Mouse (Mus musculus): ENCODE measurements around the gene Hsf5.

The Hsf5 gene

GRCm38 (mm10) chr11:87662407-87662806 lies 45.4 kb downstream of the Hsf5 start, which contains the start of gene Rnf43:
Gene Rnf43 (plus strand): TSS chr11:87662722.
- no peak for TF ChIP-seq GATA4 (IDR thresholded peaks at IDR 0.05; ENCODE audit: insufficient replicate concordance, low read length)

GRCm38 (mm10) chr11:87662822-87663221 lies 45.9 kb downstream of the Hsf5 start:
- no peak for TF ChIP-seq GATA4 (IDR thresholded peaks at IDR 0.05; ENCODE audit: insufficient replicate concordance, low read length)

GRCm38 (mm10) chr11:87663948-87664347 lies 47.0 kb downstream of the Hsf5 start:
- no peak for TF ChIP-seq GATA4 (IDR thresholded peaks at IDR 0.05; ENCODE audit: insufficient replicate concordance, low read length)

GRCm38 (mm10) chr11:87664521-87664920 lies 47.6 kb downstream of the Hsf5 start:
- no peak for TF ChIP-seq GATA4 (IDR thresholded peaks at IDR 0.05; ENCODE audit: insufficient replicate concordance, low read length)

- no peak for TF ChIP-seq GATA4 (IDR thresholded peaks at IDR 0.05; ENCODE audit: insufficient replicate concordance, low read length)
Observed at GRCm38 (mm10) chr11:87665224-87665623, 48.3 kb downstream of the Hsf5 start.

GRCm38 (mm10) chr11:87665658-87666057 lies 48.7 kb downstream of the Hsf5 start:
- no peak for TF ChIP-seq GATA4 (IDR thresholded peaks at IDR 0.05; ENCODE audit: insufficient replicate concordance, low read length)

GRCm38 (mm10) chr11:87666256-87667035 lies 49.5 kb downstream of the Hsf5 start:
- TF ChIP-seq GATA4 (IDR thresholded peaks at IDR 0.05; ENCODE audit: insufficient replicate concordance, low read length) = no peak

GRCm38 (mm10) chr11:87667107-87668090 lies 50.4 kb downstream of the Hsf5 start:
- no peak for TF ChIP-seq GATA4 (IDR thresholded peaks at IDR 0.05; ENCODE audit: insufficient replicate concordance, low read length)

GRCm38 (mm10) chr11:87673282-87673681 lies 56.3 kb downstream of the Hsf5 start:
- no peak for TF ChIP-seq GATA4 (IDR thresholded peaks at IDR 0.05; ENCODE audit: insufficient replicate concordance, low read length)

- no peak for TF ChIP-seq GATA4 (IDR thresholded peaks at IDR 0.05; ENCODE audit: insufficient replicate concordance, low read length)
Observed at GRCm38 (mm10) chr11:87675606-87676005, 58.6 kb downstream of the Hsf5 start.

GRCm38 (mm10) chr11:87677756-87678155 lies 60.8 kb downstream of the Hsf5 start:
- TF ChIP-seq GATA4 (IDR thresholded peaks at IDR 0.05; ENCODE audit: insufficient replicate concordance, low read length) = no peak

- no peak for TF ChIP-seq GATA4 (IDR thresholded peaks at IDR 0.05; ENCODE audit: insufficient replicate concordance, low read length)
Observed at GRCm38 (mm10) chr11:87678545-87678944, 61.6 kb downstream of the Hsf5 start.

- TF ChIP-seq GATA4 (IDR thresholded peaks at IDR 0.05; ENCODE audit: insufficient replicate concordance, low read length) = no peak
Observed at GRCm38 (mm10) chr11:87678976-87679375, 62.0 kb downstream of the Hsf5 start.

GRCm38 (mm10) chr11:87680786-87681185 lies 63.8 kb downstream of the Hsf5 start:
- TF ChIP-seq GATA4 (IDR thresholded peaks at IDR 0.05; ENCODE audit: insufficient replicate concordance, low read length) = no peak

GRCm38 (mm10) chr11:87682096-87682495 lies 65.1 kb downstream of the Hsf5 start:
- TF ChIP-seq GATA4 (IDR thresholded peaks at IDR 0.05; ENCODE audit: insufficient replicate concordance, low read length) = no peak

Data from liver, adult (tissue).